Mouse (Mus musculus): ENCODE data around the gene Nlrx1. TPM values are rescaled to one million over a fixed set of nuclear protein-coding genes. Genes with fewer than 3 reads are reported as not detected.
A peak's percentile ranks its signal among the peaks of the same experiment; 100 is the strongest.

The Nlrx1 gene
- polyA plus RNA-seq, 1 experiment from 2014 or later = 1.9 TPM

GRCm38 (mm10) chr9:44286256-44286850, 18.0 kb upstream of the Nlrx1 start:
- no peaks in the 10 kb centered on the region; the same call in 1 of the 2 replicates for H3K27me3 ChIP-seq (ENCODE audit: control insufficient read depth, insufficient read depth, low read length)
- DNase-seq (ENCODE audit: low spot score, missing footprints) (no peak), ATAC-seq (ENCODE audit: low FRiP score) (no peak)
- H3K4me1 ChIP-seq (ENCODE audit: control insufficient read depth, insufficient read depth, low read length) = peaks cover 12% of the 10 kb centered on the region
- no peaks in the 10 kb centered on the region; the same call in 1 of the 2 replicates for H3K36me3 ChIP-seq (ENCODE audit: control insufficient read depth, insufficient read depth, low read length)
- no peaks in the 10 kb centered on the region for H3K9me3 ChIP-seq (ENCODE audit: control insufficient read depth, low read length)
- H3K4me3 ChIP-seq (ENCODE audit: low read depth, low read length) = no peak overlapping the region; the same call in 1 of the 2 replicates
- H3K9ac ChIP-seq (ENCODE audit: low read length) = no peak overlapping the region
- peak overlapping the region; percentile 94 for H3K4me2 ChIP-seq
- 5% methylated on average over 6 of the region's 6 CpGs for WGBS
- H3K27ac ChIP-seq (ENCODE audit: low read depth, low read length) = no peak overlapping the region

- Histone ChIP-seq H3K9ac (ENCODE audit: low read length) (no peak overlapping the region), H3K27ac (ENCODE audit: low read depth, low read length) (no peak overlapping the region), H3K4me3 (ENCODE audit: low read depth, low read length) (no peak overlapping the region), H3K9me3 (ENCODE audit: control insufficient read depth, low read length) (no peaks in the 10 kb centered on the region), H3K36me3 (ENCODE audit: control insufficient read depth, insufficient read depth, low read length) (no peaks in the 10 kb centered on the region; the same call in 1 of the 2 replicates), H3K4me2 (no peak overlapping the region), H3K27me3 (ENCODE audit: control insufficient read depth, insufficient read depth, low read length) (no peaks in the 10 kb centered on the region), H3K4me1 (ENCODE audit: control insufficient read depth, insufficient read depth, low read length) (peaks cover 7% of the 10 kb centered on the region)
- no peak for DNase-seq (ENCODE audit: low spot score, missing footprints)
- 79% methylated on average over 5 of the region's 5 CpGs for WGBS
- no peak for ATAC-seq (ENCODE audit: low FRiP score)
Observed at GRCm38 (mm10) chr9:44283183-44283582, 14.8 kb upstream of the Nlrx1 start.

- no peaks in the 10 kb centered on the region for H3K27me3 ChIP-seq (ENCODE audit: control insufficient read depth, insufficient read depth, low read length)
- peaks cover 2% of the 10 kb centered on the region for H3K4me1 ChIP-seq (ENCODE audit: control insufficient read depth, insufficient read depth, low read length)
- H3K9ac ChIP-seq (ENCODE audit: low read length) = no peak overlapping the region
- 94% methylated on average over 4 of the region's 4 CpGs for WGBS
- H3K36me3 ChIP-seq (ENCODE audit: control insufficient read depth, insufficient read depth, low read length) = no peaks in the 10 kb centered on the region
- H3K27ac ChIP-seq (ENCODE audit: low read depth, low read length) = no peak overlapping the region
- no peaks in the 10 kb centered on the region for H3K9me3 ChIP-seq (ENCODE audit: control insufficient read depth, low read length)
- H3K4me2 ChIP-seq = no peak overlapping the region
- no peak for ATAC-seq (ENCODE audit: low FRiP score)
- no peak for DNase-seq (ENCODE audit: low spot score, missing footprints)
- no peak overlapping the region for H3K4me3 ChIP-seq (ENCODE audit: low read depth, low read length)
Observed at GRCm38 (mm10) chr9:44269973-44270372, 1.6 kb upstream of the Nlrx1 start.

GRCm38 (mm10) chr9:44269077-44269476, 678 bp upstream of the Nlrx1 start:
- H3K9me3 ChIP-seq (ENCODE audit: control insufficient read depth, low read length) = no peaks in the 10 kb centered on the region
- H3K36me3 ChIP-seq (ENCODE audit: control insufficient read depth, insufficient read depth, low read length) = no peaks in the 10 kb centered on the region
- WGBS = 83% methylated on average over 3 of the region's 3 CpGs
- ATAC-seq (ENCODE audit: low FRiP score) (no peak), DNase-seq (ENCODE audit: low spot score, missing footprints) (no peak)
- H3K9ac ChIP-seq (ENCODE audit: low read length) = no peak overlapping the region
- H3K4me3 ChIP-seq (ENCODE audit: low read depth, low read length) = no peak overlapping the region
- H3K4me2 ChIP-seq = no peak overlapping the region
- H3K27me3 ChIP-seq (ENCODE audit: control insufficient read depth, insufficient read depth, low read length) = no peaks in the 10 kb centered on the region
- no peak overlapping the region for H3K27ac ChIP-seq (ENCODE audit: low read depth, low read length)
- peaks cover 5% of the 10 kb centered on the region for H3K4me1 ChIP-seq (ENCODE audit: control insufficient read depth, insufficient read depth, low read length)

DNA sequence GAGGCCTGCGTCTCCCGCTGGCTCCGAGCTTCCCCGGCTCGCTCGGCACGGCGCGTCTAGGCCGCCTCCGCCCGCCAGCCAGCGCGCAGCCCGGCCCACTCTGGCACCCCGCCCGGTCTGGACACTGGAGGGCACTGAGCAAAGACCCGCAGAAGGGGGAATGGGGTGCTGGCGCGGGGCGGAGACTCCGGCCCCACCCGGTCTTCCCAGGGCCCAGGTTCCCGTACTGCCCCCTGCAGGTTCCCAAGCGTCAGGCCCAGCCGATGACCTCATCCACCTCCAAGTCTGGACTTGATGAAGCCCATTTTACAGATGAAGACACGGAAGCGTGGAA, 405 bp downstream of the Nlrx1 start:
- Histone ChIP-seq H3K4me1 (ENCODE audit: control insufficient read depth, insufficient read depth, low read length) (peaks cover 5% of the 10 kb centered on the region), H3K27me3 (ENCODE audit: control insufficient read depth, insufficient read depth, low read length) (no peaks in the 10 kb centered on the region), H3K4me3 (ENCODE audit: low read depth, low read length) (peak overlapping the region; percentile 32), H3K36me3 (ENCODE audit: control insufficient read depth, insufficient read depth, low read length) (no peaks in the 10 kb centered on the region), H3K27ac (ENCODE audit: low read depth, low read length) (no peak overlapping the region), H3K9me3 (ENCODE audit: control insufficient read depth, low read length) (no peaks in the 10 kb centered on the region), H3K9ac (ENCODE audit: low read length) (peak overlapping the region; percentile 73), H3K4me2 (peak overlapping the region; percentile 53)
- DNase-seq (ENCODE audit: low spot score, missing footprints) (peak; percentile 94), ATAC-seq (ENCODE audit: low FRiP score) (peak; percentile 86)
- 5% methylated on average over 28 of the region's 28 CpGs for WGBS

- H3K9me3 ChIP-seq (ENCODE audit: control insufficient read depth, low read length) = no peaks in the 10 kb centered on the region
- ATAC-seq (ENCODE audit: low FRiP score) = peak; percentile 68
- H3K9ac ChIP-seq (ENCODE audit: low read length) = peak overlapping the region; percentile 73
- no peak overlapping the region for H3K27ac ChIP-seq (ENCODE audit: low read depth, low read length)
- 5% methylated on average over 23 of the region's 23 CpGs for WGBS
- H3K36me3 ChIP-seq (ENCODE audit: control insufficient read depth, insufficient read depth, low read length) = no peaks in the 10 kb centered on the region
- no peaks in the 10 kb centered on the region for H3K27me3 ChIP-seq (ENCODE audit: control insufficient read depth, insufficient read depth, low read length)
- DNase-seq (ENCODE audit: low spot score, missing footprints) = peak; percentile 90
- peaks cover 5% of the 10 kb centered on the region for H3K4me1 ChIP-seq (ENCODE audit: control insufficient read depth, insufficient read depth, low read length)
- peak overlapping the region; percentile 32 for H3K4me3 ChIP-seq (ENCODE audit: low read depth, low read length)
- H3K4me2 ChIP-seq = peak overlapping the region; percentile 53
Observed at GRCm38 (mm10) chr9:44267319-44268026, 926 bp downstream of the Nlrx1 start.

DNA sequence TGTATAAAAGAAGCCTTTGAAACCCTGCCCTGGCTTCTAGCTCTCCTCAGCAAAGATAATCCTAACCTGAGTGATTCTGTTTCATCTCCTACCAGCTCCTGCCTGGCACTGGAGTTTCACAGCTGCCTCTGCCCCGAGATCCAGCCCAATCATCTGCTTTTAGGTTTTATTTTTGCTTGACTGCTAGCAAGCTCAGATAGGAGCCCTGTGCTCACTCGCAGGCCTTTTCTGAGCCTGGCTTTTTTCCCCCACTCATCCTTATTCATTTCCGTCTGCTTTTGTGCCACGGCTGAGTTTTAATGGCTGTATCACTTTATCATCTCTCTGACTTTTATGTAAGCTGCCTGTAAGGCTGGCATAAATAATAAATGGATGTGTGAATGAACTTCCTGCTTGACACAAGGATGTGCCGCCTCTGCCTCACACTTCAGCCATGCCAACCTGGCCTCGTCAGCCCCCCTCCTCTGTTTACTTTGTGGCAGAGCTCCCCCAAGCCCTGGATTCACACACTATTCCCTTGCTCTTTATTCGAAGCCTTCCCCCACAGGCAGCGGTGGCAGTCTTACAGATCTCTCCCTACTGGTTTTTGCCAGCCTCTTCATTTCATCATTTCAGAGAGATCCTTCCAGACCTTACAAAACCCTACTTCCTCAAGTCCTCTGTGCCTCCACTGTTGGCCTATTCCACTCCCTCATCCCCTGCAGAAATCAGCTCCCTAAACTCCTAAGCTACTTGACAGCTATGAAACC, 1.7 kb downstream of the Nlrx1 start:
- Histone ChIP-seq H3K4me2 (no peak overlapping the region), H3K9ac (ENCODE audit: low read length) (no peak overlapping the region), H3K9me3 (ENCODE audit: control insufficient read depth, low read length) (no peaks in the 10 kb centered on the region), H3K27me3 (ENCODE audit: control insufficient read depth, insufficient read depth, low read length) (no peaks in the 10 kb centered on the region), H3K4me3 (ENCODE audit: low read depth, low read length) (no peak overlapping the region), H3K27ac (ENCODE audit: low read depth, low read length) (no peak overlapping the region), H3K4me1 (ENCODE audit: control insufficient read depth, insufficient read depth, low read length) (peaks cover 5% of the 10 kb centered on the region), H3K36me3 (ENCODE audit: control insufficient read depth, insufficient read depth, low read length) (no peaks in the 10 kb centered on the region)
- ATAC-seq (ENCODE audit: low FRiP score) (no peak), DNase-seq (ENCODE audit: low spot score, missing footprints) (peak; percentile 54)
- 73% methylated on average over 8 of the region's 8 CpGs for WGBS

- no peaks in the 10 kb centered on the region for H3K27me3 ChIP-seq (ENCODE audit: control insufficient read depth, insufficient read depth, low read length)
- no peak overlapping the region for H3K4me3 ChIP-seq (ENCODE audit: low read depth, low read length)
- no peaks in the 10 kb centered on the region for H3K9me3 ChIP-seq (ENCODE audit: control insufficient read depth, low read length)
- ATAC-seq (ENCODE audit: low FRiP score) (no peak), DNase-seq (ENCODE audit: low spot score, missing footprints) (no peak)
- H3K27ac ChIP-seq (ENCODE audit: low read depth, low read length) = no peak overlapping the region
- no peak overlapping the region for H3K4me2 ChIP-seq
- no peaks in the 10 kb centered on the region for H3K36me3 ChIP-seq (ENCODE audit: control insufficient read depth, insufficient read depth, low read length)
- 0 out of 2 replicates have a peak, but pooled peaks cover 3% of the 10 kb centered on the region for H3K4me1 ChIP-seq (ENCODE audit: control insufficient read depth, insufficient read depth, low read length)
- no peak overlapping the region for H3K9ac ChIP-seq (ENCODE audit: low read length)
- 91% methylated on average over 14 of the region's 14 CpGs for WGBS
Observed at GRCm38 (mm10) chr9:44261388-44261787, 7.0 kb downstream of the Nlrx1 start.

DNA sequence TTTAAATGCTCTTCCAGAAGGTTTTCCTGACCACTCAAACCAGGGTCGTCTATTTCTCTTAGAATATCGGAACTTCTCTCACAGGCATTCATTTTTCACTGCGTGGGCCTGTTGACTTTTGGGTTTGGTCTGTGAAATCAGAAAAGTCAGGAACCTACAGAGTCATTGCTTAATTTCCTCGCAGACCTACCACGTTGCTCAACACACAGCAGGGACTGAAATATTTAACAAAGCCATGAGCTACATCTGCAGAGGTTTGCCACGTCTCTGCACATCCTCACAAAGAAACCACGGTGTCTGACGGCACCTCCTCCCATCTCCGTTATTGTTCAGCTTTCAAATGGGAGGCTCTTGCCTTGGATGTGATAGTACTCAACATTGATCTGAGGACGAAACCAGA, 9.4 kb downstream of the Nlrx1 start:
- Histone ChIP-seq H3K4me1 (ENCODE audit: control insufficient read depth, insufficient read depth, low read length) (peaks cover 14% of the 10 kb centered on the region), H3K27me3 (ENCODE audit: control insufficient read depth, insufficient read depth, low read length) (no peaks in the 10 kb centered on the region), H3K4me3 (ENCODE audit: low read depth, low read length) (no peak overlapping the region), H3K27ac (ENCODE audit: low read depth, low read length) (no peak overlapping the region), H3K9ac (ENCODE audit: low read length) (no peak overlapping the region), H3K9me3 (ENCODE audit: control insufficient read depth, low read length) (no peaks in the 10 kb centered on the region), H3K36me3 (ENCODE audit: control insufficient read depth, insufficient read depth, low read length) (no peaks in the 10 kb centered on the region), H3K4me2 (no peak overlapping the region)
- DNase-seq (ENCODE audit: low spot score, missing footprints) (no peak), ATAC-seq (ENCODE audit: low FRiP score) (no peak)
- WGBS = 77% methylated on average over 10 of the region's 10 CpGs
